Mouse (Mus musculus) fibroblast of lung, adult 2 months (primary cell): ENCODE measurements at regions not wholly inside any gene's neighbourhood (a gene's known extent, or its start where the extent isn't known, plus 50 kb on each side); places are given as distances from the start of the nearest gene placed in this dataset.
"Not testable (repeated sequence)": the region's sequence is repeated elsewhere in the genome, so short reads cannot be mapped to it uniquely, and the experiment has no call there.

Source experiments
- DNase-seq: peaks from one replicate; pipeline ENCODE4 v3.0.0-alpha.2; 2011; ENCODE audit warnings: low read depth

DNA sequence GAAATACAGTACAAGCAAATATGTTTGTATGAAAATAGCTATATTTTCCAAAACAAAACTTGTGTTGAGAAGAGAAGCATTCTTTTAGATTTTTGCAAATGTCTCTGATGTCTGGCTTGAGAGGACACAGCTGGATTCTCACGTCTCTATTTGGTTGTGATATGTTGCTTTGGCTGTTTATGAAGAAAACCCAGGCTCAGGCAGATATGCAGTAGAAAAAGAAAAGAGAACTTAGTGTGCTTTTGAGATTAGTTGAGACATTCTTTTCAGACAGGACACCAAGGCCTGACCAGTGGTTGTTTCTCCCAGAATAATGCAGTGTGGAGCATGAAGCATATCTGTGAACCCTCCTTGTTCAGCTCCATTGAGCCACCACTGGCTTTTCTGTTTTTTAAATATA lies 178.8 kb upstream of the Mamld1 start:
- DNase-seq, result no peak

DNA sequence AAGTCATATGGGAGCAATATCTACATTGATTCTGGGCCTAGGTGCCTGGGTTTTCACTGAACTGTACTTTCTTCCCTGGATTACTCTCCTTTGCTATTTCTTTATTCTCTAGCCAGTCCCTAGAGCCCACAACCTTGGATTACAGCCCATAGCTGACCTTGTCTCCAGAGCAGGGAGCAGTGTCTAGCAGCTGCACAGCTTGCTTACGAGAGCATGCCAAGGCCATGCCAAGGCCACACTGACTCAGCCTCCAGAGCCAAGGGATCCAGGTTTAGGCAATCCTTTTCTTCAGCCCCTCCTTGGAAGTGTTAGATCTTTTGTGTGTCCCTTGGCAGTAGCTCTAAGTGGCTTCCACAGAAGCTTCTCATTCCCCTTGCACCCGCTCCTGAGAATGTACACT lies 168.7 kb upstream of the Mamld1 start:
- DNase-seq, result peak; percentile 21

DNA sequence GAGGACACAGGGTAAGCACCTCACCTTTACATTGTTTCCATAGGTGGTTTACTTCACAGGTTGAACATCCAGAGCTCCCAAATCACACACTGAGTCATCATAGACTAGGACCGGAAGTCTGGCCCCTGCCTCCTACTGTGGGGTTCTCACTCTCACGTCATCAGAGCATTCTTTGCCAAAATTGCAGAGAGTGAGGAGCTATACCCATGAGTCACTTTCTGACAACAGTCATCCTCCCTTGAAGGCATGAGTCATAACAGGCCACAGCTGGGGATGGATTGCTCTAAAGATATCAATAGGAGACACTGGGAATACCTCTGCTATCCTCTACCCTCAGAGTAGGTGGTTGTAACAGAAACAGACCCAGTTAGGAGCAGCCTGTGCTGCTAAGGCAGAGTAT lies 166.6 kb upstream of the Mamld1 start:
- DNase-seq, result peak; percentile 17

DNA sequence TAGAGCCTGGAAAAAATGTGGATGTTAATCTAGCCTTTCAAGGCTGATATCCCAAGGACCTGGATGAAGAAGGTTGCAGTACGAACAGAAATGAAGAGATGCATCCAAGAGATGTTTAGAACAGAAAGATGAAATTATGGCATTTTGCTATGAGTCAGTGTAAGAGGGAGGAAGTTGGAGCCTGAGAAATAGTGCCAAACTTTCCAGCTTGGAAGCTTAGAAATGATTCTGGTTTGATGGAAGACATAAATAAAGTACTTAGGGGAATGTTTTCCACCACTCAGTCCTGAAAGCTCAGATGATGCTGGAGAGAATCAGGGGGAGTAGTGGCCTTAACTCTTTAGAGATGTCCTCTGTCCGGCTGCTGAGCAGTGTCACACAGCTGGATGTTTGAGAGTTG lies 155.5 kb upstream of the Mamld1 start:
- DNase-seq, result no peak

DNA sequence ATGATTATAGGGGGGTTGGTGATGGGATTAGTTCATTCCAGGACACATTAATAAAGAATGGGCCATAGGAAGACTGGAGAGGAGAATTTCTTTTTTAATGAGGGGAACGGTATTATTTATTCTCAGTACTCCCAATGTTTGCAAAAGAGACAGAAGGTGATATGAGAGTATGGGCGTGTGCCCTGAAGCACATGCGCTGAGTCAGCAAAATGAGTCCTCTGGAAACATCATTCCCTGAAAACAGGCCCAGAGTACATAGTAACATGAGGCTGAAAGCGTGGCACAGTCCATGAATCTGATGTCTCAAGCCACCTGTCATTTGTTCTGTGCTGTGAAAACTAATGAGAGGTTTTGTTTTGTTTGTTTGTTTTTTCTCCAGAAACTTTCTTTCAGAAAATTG lies 154.5 kb upstream of the Mamld1 start:
- no peak for DNase-seq

DNA sequence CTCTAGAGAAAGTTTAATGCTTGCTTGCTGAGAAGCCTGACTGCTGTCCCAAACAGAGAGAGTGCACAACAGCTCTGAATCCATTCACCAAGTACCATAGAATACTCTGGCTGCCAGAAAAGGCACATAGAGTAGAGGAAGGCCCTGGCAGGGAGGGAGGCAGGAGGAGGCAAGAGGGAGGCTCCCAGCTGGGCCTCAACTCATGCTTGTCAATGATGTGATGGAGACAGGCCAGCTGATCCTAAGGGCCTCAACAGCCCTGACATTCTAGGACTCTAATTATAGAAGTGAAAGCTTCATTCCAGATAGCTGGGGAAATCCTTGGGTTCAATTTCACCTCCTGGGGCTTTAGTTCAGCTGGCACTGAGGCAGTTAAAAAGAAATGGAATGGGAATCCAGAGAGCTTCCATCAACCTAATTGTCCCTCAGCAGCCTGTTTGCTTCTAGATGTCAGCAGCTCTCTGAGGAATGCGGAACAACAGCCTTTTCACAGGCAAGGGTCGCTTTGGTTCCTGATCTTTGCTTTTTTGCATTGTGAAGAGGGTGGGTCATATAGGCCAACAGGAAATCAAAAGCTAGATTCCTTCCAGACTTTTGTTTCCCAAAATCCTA lies 152.8 kb upstream of the Mamld1 start:
- DNase-seq, result no peak

DNA sequence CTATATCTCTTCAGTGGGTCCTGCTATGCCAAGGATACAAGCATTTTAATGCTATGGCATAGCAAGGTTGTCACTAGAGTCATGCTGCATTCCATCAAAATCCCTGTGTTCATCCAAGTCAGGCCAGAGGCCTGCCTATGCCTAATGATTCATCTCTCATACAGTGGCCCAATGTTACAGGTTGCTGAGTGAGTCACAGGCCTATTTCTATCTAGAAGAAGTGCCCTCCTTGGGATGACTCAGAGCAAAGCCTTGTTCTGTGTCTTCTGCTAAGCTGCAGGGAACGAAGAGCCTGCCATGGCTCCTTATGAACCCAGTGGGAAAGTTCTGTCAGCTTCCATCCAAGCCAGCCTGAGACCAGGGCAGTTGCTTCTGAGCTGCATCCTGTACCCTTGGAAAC lies 151.2 kb upstream of the Mamld1 start:
- DNase-seq, result not testable (repeated sequence)

DNA sequence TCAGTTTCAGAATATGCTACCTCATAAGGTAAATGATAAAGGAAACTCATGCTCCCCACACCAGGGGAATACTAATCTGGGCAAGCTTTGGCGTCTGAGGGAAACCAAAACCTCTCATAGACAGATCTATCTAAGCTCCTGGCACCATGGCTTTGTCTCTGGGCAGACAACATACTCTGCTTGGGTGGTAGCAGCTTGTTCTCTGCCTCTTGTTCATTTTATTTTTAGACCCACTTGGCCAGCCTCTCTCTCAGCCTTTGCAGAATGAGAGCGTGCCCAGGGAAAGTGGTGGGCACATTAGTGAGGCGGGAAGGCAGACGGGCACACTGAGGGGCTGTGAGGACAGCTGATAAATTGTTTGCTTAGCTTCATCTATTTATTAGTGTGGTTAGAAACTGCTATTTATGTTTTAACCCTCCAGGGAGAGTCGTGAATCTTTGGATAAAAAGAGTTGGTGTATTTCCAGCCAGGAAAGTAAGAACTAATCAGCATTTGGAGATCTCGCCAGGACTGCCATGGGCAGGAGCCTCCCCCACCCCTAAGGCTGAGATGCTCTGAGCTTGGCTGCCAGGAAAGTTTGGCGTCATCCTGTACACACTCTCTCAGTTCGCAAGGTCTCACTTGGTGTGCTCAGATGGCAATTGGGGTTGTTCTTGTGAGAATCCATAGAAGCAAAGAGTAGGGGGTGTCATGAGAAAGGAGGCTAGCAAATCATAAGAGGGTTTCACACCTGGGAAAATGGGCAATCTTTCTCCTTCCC lies 150.2 kb upstream of the Mamld1 start:
- no peak for DNase-seq

DNA sequence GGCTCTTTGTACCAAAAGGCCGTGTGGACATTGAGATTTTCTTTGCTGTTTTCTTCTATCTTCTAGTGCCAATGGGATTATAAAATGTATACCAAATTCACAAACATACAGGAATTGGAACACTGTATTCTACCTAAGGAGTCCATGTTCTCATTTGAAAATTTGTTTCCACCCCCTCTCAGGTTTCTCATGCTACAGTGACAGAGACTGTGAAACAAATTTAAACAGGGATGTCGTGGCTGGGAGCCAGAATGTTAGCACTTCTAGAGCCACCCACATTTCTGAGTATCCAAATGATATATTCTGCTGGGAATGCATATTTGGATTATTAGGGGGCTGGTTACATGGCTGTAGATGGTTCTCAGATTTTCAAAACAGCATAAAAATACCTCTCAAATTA lies 124.4 kb upstream of the Mamld1 start:
- DNase-seq, result no peak

DNA sequence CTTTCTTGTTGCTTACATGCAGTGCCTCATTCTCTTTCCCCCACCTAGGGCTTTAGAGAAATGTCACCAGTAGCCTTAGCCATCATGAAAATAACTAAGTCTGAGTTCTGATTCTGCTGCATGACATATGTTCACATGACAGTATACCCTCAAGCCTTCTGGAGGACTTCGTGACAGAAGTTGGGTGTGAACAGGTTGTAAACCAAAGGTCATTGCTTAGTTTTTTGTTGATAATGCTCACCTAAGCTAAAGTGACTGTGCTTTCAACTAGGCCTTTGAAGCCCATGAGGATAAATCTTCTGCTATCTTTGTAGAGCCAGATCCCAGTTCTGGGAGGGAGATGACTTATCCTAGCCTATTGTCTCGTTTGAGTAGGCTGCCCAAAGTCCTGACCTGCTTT lies 118.1 kb upstream of the Mamld1 start:
- no peak for DNase-seq

DNA sequence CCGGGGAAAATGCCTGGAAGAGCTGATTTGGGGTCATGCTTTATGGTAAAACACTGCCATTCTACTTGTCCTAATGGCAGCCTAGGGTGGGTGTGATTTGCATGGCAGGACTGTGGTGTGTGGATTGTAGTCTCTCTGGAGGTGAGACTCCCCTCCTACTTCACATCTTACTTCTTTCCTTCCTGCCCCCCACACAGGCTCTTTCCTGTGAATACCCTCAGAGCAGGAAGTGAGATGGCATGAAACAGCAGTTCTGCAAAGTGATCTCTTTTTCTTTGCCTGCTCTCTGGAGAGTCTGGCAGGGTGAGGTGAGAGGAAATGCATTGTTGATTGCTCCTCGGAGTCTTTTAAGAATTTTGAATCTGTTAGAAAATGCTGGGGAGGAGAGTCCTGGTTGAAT lies 104.7 kb upstream of the Mamld1 start:
- DNase-seq, result no peak

DNA sequence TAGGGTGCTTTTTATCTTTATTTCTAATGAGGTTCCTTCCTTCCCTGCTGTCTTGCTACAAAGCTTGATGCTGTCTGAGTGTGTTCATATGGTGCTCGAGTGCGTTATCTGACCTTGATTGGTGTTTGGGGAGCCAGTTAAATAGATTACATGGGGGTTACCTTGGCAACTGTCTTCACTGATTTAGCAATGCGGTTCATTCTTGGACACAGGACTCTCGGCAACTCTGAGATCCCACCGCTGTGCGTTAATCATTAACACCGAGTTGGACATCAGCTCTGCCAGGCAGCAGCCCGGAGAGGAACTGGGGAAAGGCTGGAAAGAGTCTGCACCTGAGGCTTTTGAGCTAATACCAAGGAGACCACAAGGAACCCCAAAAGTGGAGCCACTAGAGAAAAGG lies 104.0 kb upstream of the Mamld1 start:
- no peak for DNase-seq

DNA sequence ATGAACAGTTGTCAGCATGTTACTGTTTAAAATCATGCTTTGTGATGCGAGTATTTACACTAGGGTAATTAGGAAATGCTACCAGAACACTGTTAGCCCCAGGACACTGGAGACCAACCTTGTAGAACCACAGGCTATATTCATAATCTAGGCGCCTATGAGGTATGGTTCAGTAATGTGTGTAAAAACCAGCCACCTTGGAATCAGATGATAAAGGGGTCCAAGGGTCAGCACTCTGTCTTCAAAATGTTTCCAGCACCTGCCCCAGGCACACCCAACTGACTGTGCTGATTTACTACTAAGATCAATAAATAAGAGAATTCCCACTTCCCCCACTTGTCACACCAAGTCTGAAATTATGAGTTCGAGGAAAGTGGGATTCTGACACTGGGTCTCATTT lies 100.8 kb upstream of the Mamld1 start:
- no peak for DNase-seq

DNA sequence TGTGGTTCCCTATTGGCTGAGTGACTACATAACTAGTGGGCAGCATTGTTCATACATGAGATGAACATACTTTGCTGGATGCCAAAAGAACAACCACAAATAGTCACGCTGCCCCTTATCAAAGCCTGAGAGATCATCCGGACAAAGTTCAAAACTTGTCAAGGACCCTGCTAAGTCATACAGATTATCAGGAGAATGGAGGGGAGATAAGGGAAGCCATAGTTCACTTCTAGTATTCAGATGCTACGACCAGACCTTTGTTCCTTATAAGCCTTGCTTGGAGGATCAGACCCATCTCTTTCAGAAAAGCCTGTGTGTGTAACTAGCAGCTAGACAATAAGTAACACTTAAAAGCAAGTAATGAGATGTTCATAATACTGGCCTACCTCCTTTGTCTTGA lies 97.0 kb upstream of the Mamld1 start:
- no peak for DNase-seq
